Mouse (Mus musculus): ENCODE results near the gene Amot. TPM values are rescaled to one million over a fixed set of nuclear protein-coding genes. Genes with fewer than 3 reads are reported as not detected.

Gene Amot
- 0.21 TPM for total RNA-seq (2023)

GRCm38 (mm10) chrX:145504717-145505415, at the start of gene Amot:
TSS of gene Amot (minus strand) at chrX:145505181.

Other genes starting within 250 kb of the Amot start
- 0.64 TPM for gene Lhfpl1, start 156.1 kb downstream of the Amot start, total RNA-seq (2023)

Measured in CD8-positive naive resting alpha-beta T cell, adult 57 days (primary cell).